Mouse (Mus musculus): Measurements from ENCODE around the gene Zfp26.

- no peak for TF ChIP-seq EP300 (IDR thresholded peaks at IDR 0.05; ENCODE audit: low read length)
- no peak for TF ChIP-seq CTCF (conservative IDR thresholded peaks at IDR 0.05 in 1 of 2, IDR thresholded peaks at IDR 0.05 in 1 of 2; ENCODE audit: low read depth in 2 of 2, low read length in 2 of 2)
- no peak for TF ChIP-seq E2F4 (IDR thresholded peaks at IDR 0.05; ENCODE audit: insufficient replicate concordance, low read depth, low read length)
- no peak for TF ChIP-seq MYC (IDR thresholded peaks at IDR 0.05; ENCODE audit: low read depth, low read length)
- no peak for TF ChIP-seq ZNF384 (IDR thresholded peaks at IDR 0.05; ENCODE audit: low read depth, low read length)
- TF ChIP-seq POLR2A (IDR thresholded peaks at IDR 0.05; ENCODE audit: low read depth, low read length) = no peak
Measured at GRCm38 (mm10) chr9:20385343-20385703, 74.6 kb downstream of the Zfp26 start.
